Mouse (Mus musculus) right cerebral cortex, postnatal 25 days (tissue): ENCODE data around the gene Tmem69.

Source experiments
- DNase-seq: peaks from one replicate; pipeline ENCODE4 v3.0.0; 2022

Tmem69 gene

GRCm38 (mm10) chr4:116555413-116556300, at the start of gene Tmem69:
Tmem69 (minus strand) TSS chr4:116555936.
- DNase-seq = peak; percentile 76

GRCm38 (mm10) chr4:116596978-116597881, 41.5 kb upstream of the Tmem69 start:
- peak; percentile 88 for DNase-seq

- no peak for DNase-seq
These were observed 40.6 kb upstream of the Tmem69 start, which contains the start of gene Ccdc17 for GRCm38 (mm10) chr4:116596379-116596778. Ccdc17 (plus strand) TSS chr4:116596654.

GRCm38 (mm10) chr4:116595793-116596192, 40.1 kb upstream of the Tmem69 start:
- DNase-seq = no peak

- DNase-seq = no peak
These were observed 2.6 kb upstream of the Tmem69 start for GRCm38 (mm10) chr4:116558151-116558882.

DNA sequence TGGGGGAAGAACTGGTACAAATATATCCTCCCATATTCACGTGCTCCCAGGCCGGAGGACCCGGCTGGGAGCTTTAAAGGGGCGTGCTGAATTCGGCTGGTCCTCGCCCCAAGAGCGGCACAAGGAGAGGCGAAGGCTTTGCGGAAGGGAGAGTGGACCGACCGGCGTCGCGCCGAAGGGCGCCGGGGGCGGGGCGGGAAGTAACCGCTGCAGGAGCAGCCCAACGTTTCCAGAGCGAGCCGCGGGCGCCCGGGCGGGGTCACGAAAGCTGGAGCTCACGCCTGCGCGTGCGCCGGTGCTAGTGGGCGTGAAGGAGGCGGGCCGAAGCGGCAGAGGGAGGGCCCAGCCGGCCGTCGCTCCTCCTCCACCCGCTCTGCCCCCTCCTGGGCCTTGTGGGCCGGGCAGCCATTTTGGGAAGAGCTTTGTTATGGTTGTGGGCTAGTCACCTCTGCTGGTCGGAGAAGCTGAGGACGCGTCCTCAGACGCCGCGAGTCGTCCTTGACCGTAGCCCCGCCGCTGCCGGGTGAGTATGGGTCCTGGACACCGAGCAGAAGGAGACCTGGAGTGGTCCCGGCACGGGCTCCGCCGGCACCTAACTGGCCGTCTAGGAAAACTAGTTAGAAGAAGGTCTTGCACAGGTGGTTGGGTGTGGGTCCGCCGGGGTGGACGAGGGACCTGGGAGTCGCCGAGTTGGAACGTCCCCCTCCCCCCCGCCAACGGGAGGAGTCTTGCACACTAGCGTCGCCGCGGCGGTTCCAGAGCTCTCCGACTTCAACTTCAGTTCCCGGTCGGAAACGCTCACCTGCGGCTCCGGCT, 1.8 kb upstream of the Tmem69 start, which contains the start of gene Gpbp1l1:
Gene Gpbp1l1, plus strand, starts transcription at position 353 of the 816 bp plus-strand sequence.
- DNase-seq = peak; percentile 99

DNA sequence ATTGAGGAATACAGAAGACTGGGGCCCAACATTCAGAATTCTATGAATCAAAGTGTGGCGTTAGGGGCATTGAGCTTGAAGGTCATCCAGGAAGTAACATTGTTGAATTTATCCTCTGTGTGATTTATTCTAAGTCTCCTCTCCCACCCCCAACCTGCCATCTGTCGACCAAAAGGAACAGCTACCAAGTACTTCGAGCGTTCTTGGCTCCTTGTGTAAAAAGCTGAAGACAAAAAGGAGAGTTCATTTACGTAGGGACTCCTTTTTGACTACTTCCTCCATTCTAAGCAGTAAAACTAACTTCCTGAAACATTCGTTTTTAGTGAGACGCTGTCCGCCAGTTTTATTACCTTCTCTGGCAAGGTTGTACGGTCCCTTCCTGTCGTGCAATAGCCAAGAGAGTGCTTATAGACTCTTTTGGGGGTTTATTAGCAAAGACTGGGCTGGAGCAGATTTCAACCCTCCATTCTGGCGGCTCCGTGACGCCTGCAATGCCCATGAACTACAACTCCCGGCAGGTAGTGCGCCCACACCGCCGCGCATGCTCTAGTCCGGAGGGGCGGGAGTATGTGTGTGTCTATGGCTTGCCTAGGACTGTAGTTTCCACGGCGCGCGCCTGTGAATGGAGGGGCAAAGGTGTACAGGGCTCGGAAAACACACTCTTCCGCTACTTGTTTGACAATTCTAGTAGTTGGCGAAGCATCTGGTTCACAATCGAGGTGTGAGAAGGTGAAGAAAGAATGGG, 997 bp upstream of the Tmem69 start:
- DNase-seq = peak; percentile 95

GRCm38 (mm10) chr4:116553035-116553434, 2.7 kb downstream of the Tmem69 start:
- no peak for DNase-seq

DNA sequence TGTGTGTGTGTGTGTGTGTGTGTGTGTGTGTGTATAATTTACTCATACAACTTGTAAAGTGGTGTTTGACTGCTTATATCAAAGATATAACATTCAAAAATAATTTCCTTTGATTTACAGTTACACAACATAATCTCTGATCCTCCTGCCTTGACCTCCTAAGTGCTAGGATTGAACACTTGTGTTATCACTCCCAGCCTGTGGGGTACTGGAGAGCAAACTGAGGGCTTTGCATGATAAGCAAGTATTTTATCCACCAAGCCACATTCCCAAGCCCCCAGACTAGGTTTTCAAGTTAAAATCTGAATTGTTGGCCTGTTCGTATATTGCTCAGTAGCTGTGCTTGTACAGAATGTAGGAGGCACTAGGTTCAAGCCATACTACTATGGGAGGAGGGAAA, 5.3 kb downstream of the Tmem69 start:
- no peak for DNase-seq

DNA sequence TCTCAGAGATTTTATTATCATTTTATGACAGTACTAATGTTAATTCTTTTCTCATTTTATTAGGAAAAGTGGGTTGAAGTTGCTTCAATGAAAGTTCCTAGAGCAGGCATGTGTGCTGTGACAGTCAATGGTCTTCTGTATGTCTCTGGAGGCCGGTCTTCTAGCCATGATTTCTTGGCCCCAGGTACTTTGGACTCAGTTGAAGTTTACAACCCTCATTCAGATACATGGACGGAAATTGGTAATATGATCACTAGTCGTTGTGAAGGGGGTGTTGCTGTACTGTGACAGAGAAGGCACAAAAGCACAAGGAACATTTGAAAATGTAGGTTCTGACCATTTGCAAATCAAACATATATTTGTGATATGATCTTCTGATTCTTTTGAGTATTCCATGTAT, 18.0 kb downstream of the Tmem69 start:
- no peak for DNase-seq

DNA sequence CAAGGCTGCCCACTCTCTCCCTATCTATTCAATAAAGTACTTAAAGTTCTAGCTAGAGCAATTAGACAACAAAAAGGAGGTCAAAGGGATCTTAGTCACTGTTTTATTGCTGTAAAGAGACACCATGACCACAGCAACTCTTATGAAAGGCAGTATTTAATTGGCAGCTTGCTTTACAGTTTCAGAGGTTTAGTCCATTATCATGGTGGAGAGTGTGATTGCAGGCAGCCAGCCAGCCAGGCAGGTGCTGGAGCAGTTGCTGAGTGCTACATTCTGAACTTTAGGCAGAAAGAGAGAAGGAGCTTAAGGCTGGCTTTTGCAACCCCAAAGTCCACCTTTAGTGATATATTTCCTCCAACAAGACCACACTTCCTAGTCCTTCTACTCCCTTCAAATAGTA, 19.4 kb downstream of the Tmem69 start:
- no peak for DNase-seq

DNA sequence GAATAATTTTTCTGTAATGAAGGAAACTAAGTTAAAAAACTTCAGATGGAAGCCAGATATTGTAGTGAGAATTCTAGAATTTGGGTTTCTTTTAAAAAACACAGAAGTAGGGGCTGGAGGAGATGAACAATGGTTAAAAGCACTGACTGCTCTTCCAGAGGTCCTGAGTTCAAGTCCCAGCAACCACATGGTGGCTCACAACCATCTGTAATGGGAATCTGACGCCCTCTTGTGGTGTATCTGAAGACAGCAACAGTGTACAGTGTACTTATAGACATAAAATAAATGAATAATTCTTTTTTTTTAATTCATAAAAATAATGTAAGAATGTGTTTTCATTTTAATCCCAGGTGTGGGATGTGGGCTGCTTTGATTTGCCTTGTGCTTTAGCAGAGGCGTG, 24.6 kb downstream of the Tmem69 start:
- no peak for DNase-seq

- peak; percentile 94 for DNase-seq
These were observed 48.1 kb downstream of the Tmem69 start, which contains the start of gene Ipp for GRCm38 (mm10) chr4:116507425-116508218. Ipp (plus strand) TSS chr4:116507549.

- no peak for DNase-seq
These were observed 48.8 kb downstream of the Tmem69 start for GRCm38 (mm10) chr4:116506886-116507424.
